Mouse (Mus musculus): Measurements from ENCODE around the gene Dnajc24. TPM values are rescaled to one million over a fixed set of nuclear protein-coding genes. Genes with fewer than 3 reads are reported as not detected.

Gene Dnajc24
- 22.4 and 26.1 TPM in 2 replicates for polyA plus RNA-seq (2015; fragmentation: Nextera tagmentation; extraction: Ambion mirVana)

DNA sequence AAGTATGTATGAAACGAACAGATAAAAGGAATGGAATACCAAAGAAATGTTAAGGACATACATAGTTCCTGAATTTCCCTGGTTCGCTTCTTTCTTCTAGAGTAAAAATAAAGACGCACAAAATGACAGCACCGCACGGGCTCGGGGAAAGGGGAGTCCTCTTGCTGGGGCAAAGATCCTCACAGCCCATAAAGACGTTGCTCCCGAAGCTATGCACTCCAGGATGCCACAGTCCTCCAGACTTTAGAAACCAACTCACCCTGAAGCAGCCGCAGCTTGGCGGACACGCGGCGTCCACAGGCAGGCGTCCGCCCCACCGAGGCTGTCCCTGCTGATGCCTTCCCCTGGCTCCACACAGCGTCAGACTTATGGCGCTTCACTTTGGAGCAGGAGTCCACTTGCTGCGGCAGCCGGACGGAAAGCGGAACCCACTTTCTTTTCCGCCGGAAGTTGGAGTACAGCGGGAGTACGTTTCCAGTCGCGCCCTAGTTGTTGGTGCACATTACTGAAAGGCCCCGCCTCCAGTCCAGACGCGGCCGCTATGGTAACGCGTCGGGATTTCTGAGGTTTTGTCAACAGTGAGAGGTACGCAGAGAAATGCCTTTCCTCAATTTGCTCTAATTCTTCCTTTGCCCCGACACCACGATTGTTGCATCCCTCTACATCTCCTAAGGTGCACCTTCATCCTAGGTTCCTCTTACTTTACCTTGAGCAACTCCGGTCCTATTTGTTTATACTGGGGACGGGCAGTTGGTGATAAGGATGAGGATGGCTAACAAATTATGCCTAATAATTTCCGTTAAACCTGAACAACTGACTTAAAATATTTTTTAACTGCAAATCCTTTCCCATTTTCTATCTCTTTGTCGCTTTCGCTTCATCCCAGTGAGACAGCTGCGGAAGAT is at the start of gene Dnajc24:
Dnajc24 (minus strand) TSS at position 715 of the 905 bp plus-strand sequence.

Other genes starting within 250 kb of the Dnajc24 start
- gene Elp4, start 99.0 kb downstream of the Dnajc24 start, polyA plus RNA-seq (2015; fragmentation: Nextera tagmentation; extraction: Ambion mirVana) = 16.0 and 18.1 TPM in 2 replicates
- 76.1 and 79.1 TPM in 2 replicates for gene Immp1l, start 98.9 kb downstream of the Dnajc24 start, polyA plus RNA-seq (2015; fragmentation: Nextera tagmentation; extraction: Ambion mirVana)

Measured in spleen, postnatal 0 days (tissue).